In genomic region chr7:63937236-63938065, GRCm38 (mm10) we compare ENCODE assay signal across 8 mouse cellular contexts. TPM values are rescaled to one million over a fixed set of nuclear protein-coding genes. Genes with fewer than 3 reads are reported as not detected.
DNase-seq lines count a peak whose midpoint lies in the region; ATAC-seq and TF ChIP-seq lines count a peak whose summit lies in the region.

No protein-coding gene starts in this region.

- peak; percentile 19 for TF ChIP-seq CTCF in midbrain, postnatal 0 days (IDR thresholded peaks at IDR 0.05)

- H3K4me3 ChIP-seq in intestine, embryonic 14.5 days (ENCODE audit: low read depth, low read length): peak overlapping the region; percentile 70
- peak overlapping the region; percentile 98 for H3K4me3 ChIP-seq in midbrain, postnatal 0 days (ENCODE audit: low read depth, low read length)

- H3K9ac ChIP-seq in intestine, embryonic 14.5 days (ENCODE audit: low read length): peak overlapping the region; percentile 83
- peak overlapping the region; percentile 94 for H3K9ac ChIP-seq in midbrain, postnatal 0 days (replicated peaks; ENCODE audit: low read length, poor library complexity, severe bottlenecking)

- no peaks in the 10 kb centered on the region for H3K27me3 ChIP-seq in intestine, embryonic 14.5 days (replicated peaks; ENCODE audit: control insufficient read depth, insufficient read depth, low read length)
- no peaks in the 10 kb centered on the region for H3K27me3 ChIP-seq in midbrain, postnatal 0 days (ENCODE audit: insufficient read depth, low read length)

- peak overlapping the region; percentile 87 for H3K4me2 ChIP-seq in intestine, embryonic 14.5 days (ENCODE audit: low read length)
- peak overlapping the region; percentile 95 for H3K4me2 ChIP-seq in midbrain, postnatal 0 days (ENCODE audit: low read depth, low read length, poor library complexity, severe bottlenecking)

- 0 out of 2 replicates have a peak, but pooled peaks cover 4% of the 10 kb centered on the region for H3K4me1 ChIP-seq in intestine, embryonic 14.5 days (replicated peaks; ENCODE audit: control insufficient read depth, insufficient read depth, low read length)
- peaks cover 11% of the 10 kb centered on the region; the same call in 1 of the 2 replicates for H3K4me1 ChIP-seq in midbrain, postnatal 0 days (ENCODE audit: insufficient read depth, low read length)

- no peak for DNase-seq in frontal cortex, postnatal 25 days (ENCODE audit: low spot score in 2 of 2)
- peak; percentile 76 to 84 for DNase-seq in cerebellum, postnatal 36 days
- DNase-seq in gastrocnemius, postnatal 25 days: peak; percentile 93
- peak; percentile 88 for DNase-seq in intestine, embryonic 14.5 days (ENCODE audit: low spot score)
- peak; percentile 89 for DNase-seq in liver
- DNase-seq in midbrain, postnatal 0 days (ENCODE audit: low spot score): peak; percentile 66
- DNase-seq in spleen, postnatal 4 days (ENCODE audit: low spot score in 2 of 2): peak; percentile 88 to 94

- H3K27ac ChIP-seq in intestine, embryonic 14.5 days (ENCODE audit: low read depth): peak overlapping the region; percentile 93
- H3K27ac ChIP-seq in midbrain, postnatal 0 days (ENCODE audit: low read depth, low read length): peak overlapping the region; percentile 90

- WGBS in intestine, embryonic 14.5 days: under 1% methylated on average over 80 of the region's 88 CpGs
- 1% methylated on average over 68 of the region's 88 CpGs for WGBS in midbrain, postnatal 0 days

- H3K9me3 ChIP-seq in intestine, embryonic 14.5 days (ENCODE audit: control insufficient read depth, low read length): no peaks in the 10 kb centered on the region
- no peaks in the 10 kb centered on the region for H3K9me3 ChIP-seq in midbrain, postnatal 0 days (ENCODE audit: low read length)

- ATAC-seq in frontal cortex, adult (ENCODE audit: low TSS enrichment): peak; percentile 3; the same call in 1 of the 2 replicates
- peak; percentile 60 for ATAC-seq in intestine, embryonic 14.5 days (replicated peaks; ENCODE audit: low FRiP score, low TSS enrichment, low read depth)
- peak; percentile 2; the same call in 1 of the 2 replicates for ATAC-seq in midbrain, postnatal 0 days (ENCODE audit: low FRiP score)

- no peaks in the 10 kb centered on the region for H3K36me3 ChIP-seq in intestine, embryonic 14.5 days (ENCODE audit: control insufficient read depth, insufficient read depth, low read length)
- no peaks in the 10 kb centered on the region for H3K36me3 ChIP-seq in midbrain, postnatal 0 days (ENCODE audit: insufficient read depth, low read length)

RNA-seq across cellular contexts. Expression of gene Klf13, which starts 1.3 kb away (rescaled TPM):
- total RNA-seq in gastrocnemius, postnatal 25 days (2021): 10 to 100 TPM; 38.9 to 43.1 TPM
- 30.7 and 32.1 TPM in 2 replicates for polyA plus RNA-seq in intestine, embryonic 14.5 days (2014; fragmentation: Nextera tagmentation; extraction: Ambion mirVana)
- total RNA-seq in midbrain, postnatal 0 days (2014; rRNA removed): 26.6 and 26.7 TPM in 2 replicates
- 19.7 and 21.5 TPM in 2 replicates for polyA plus RNA-seq in midbrain, postnatal 0 days (2015; fragmentation: Nextera tagmentation; extraction: Ambion mirVana)

RNA-seq across cellular contexts. Expression of gene E030018B13Rik, which starts 20.8 kb away (rescaled TPM):
- total RNA-seq in gastrocnemius, postnatal 25 days (2021): not detected
- 0.30 TPM in 1 of 2 replicates, not detected in the other for polyA plus RNA-seq in intestine, embryonic 14.5 days (2014; fragmentation: Nextera tagmentation; extraction: Ambion mirVana)
- not detected in 2 replicates for total RNA-seq in midbrain, postnatal 0 days (2014; rRNA removed)
- not detected in 2 replicates for polyA plus RNA-seq in midbrain, postnatal 0 days (2015; fragmentation: Nextera tagmentation; extraction: Ambion mirVana)

Comparison
In these comparisons a context has a peak if more than half of its experiments do, and no peak if none do; other contexts are left out.
1. ATAC-seq: peak in every context shown above with its lines; median percentile 60 in intestine, embryonic 14.5 days; 3 in frontal cortex, adult; 2 in midbrain, postnatal 0 days.
2. DNase-seq: peak in cerebellum, postnatal 36 days (2 of 2), gastrocnemius, postnatal 25 days (single experiment), intestine, embryonic 14.5 days (single experiment), liver (single experiment), midbrain, postnatal 0 days (single experiment) and spleen, postnatal 4 days (2 of 2); none in frontal cortex, postnatal 25 days (0 of 2).